Mouse (Mus musculus) lung, adult 2 months (tissue): ENCODE results near the gene Zcchc2.

Experiments
- CTCF ChIP-seq: fragments of 200-500 bp; IDR thresholded peaks from 2 replicates; pipeline ENCODE4 v1.5.1; 2011; ENCODE audit warnings: mild to moderate bottlenecking, low read length, control low read depth; ENCODE audit not compliant: insufficient read depth
- POLR2A ChIP-seq: fragments of 200-500 bp; IDR thresholded peaks from 2 replicates; pipeline ENCODE4 v1.6.1; 2011; ENCODE audit warnings: low read depth, mild to moderate bottlenecking, control low read depth, low read length, borderline replicate concordance; ENCODE audit errors: extremely low read depth

DNA sequence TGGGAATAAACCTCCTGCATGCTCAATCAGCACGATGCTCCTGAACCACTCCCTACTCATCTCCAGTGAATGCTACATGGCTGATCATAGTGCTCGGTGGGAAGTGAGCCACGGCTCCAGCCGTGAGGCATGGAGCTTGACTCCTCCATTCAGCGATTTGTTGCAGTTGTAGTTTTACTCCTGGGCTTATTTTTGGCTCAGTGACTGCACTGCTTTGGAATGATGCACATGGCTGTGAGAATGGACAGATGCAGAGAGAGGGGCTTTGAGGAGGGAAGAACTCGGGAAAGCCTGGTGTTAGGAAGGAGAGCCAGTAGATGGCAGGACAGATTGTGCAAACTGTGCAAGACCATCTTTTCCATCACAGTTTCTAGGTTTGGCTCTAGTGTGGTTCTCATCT, 49.1 kb downstream of the Zcchc2 start:
- TF ChIP-seq CTCF (no peak), POLR2A (no peak)
